Mouse (Mus musculus) right cerebral cortex, adult 2 months (tissue): ENCODE data around the gene Heatr1.

Experiments used
- DNase-seq, 2 experiments: peaks; one replicate each; pipeline ENCODE4 v3.0.0; 2021 to 2022; ENCODE audit warnings: low spot score in 2 of 2

Gene Heatr1

DNA sequence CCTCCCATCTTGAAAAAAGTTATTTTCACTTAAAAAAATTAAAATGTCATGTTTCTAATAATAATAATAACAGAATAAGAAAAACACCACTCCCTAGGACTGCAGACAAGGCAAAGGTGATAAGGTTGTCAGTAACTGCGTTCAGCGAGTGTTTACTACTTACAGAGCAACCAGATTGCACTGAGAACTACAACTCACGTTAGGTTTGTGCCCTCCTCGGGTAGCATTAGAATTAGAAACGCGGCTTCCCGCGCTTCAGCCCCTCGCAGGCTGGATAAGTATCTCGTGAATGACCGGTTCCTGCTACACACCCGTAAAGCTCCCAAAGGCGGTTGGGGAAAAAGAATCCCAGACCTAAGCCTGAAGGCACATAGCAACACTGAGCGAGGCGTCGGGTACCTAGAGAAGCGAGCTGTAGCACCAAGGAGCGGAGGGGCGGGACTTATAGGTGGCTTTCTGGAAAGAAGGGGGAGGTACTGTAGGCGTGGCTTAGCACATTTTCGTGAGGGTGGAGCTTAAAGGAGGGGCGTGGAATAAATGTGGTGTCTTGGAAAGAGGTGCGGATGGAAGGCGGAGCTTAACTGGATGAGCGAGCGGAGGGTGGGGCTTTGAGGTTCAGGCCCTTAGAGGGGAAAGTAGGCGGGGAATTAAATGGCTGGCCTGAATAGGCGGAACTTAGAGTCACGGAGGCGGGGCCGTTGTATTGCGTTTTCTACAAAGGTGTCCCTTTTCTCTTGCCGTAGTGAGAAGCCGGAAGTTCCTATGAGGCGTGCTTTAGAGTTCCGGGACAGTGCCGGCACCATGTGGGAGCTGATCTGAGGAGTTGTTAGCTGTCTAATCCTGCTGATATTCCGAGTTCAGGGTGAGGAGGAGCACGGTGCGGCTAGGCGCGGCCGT, at the start of gene Heatr1:
Heatr1 (plus strand) TSS at position 419 of the 897 bp plus-strand sequence.
- peak; percentile 95 to 96 for DNase-seq

DNA sequence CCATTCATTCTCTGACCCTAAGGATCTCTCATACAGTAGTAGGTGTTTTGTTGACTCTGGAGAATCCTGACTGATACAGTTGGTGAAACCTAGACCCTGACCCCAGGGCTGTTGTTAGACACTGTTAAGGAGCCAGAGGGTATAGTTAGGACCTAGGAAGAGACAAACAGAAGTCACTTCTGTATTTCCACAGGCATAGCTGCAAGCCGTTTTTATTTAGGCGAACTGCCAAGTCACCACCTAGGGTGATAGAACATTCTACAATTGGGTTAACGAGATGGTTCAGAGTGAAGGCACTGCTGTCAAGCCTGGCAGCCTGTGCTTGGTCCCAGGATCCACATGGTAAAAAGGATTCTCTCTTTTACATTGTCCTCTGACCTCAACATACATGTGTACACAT, 48.0 kb upstream of the Heatr1 start:
- no peak for DNase-seq

DNA sequence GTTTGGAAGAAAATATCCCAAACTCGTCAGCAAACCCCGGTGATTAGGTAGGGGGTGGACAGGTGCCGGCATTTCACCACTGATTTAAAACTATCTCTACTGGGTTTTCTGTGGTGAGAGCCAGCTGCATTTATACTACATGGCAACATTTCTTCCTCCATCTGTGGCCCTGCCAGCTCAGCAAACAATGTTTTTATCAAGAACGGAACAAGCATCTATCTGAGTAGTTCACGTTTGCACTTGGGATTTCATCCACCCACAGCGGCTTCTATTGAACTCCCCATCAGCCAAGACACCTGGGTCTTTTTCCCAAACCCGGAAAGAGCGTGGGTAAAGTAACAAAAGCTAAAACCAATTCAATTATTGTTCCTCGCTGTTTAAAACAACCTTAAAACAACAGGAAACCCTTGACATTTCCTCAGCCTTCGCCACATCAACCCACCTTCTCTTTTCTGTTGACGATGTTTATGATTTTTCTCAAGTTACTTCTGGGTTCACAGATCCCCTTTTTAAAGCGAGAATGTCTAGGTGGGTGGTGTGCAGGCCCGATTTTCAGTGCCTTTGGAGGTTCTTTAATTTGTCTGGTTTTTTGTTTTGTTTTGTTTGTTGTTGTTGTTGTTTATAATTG, 45.5 kb upstream of the Heatr1 start:
- no peak for DNase-seq

DNA sequence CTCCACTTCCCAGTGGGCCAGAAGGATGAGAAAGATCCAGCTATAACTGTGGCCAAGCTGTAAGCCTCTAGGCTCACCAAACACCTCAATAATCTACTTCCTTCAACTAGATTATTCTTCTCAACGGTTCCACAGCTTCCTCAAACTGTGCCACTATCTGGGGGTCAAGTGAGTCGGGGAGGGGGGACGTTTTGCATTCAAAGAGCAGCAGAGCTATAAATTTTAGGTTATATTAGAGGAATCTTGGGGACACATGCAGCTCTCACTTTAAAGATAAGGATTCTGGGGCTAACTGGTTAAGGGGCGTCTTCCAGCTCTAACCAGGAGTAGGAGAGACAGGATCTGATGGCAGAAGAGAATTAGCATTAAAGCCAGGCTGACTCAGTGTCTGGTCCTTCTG, 38.6 kb upstream of the Heatr1 start:
- DNase-seq: no peak

DNA sequence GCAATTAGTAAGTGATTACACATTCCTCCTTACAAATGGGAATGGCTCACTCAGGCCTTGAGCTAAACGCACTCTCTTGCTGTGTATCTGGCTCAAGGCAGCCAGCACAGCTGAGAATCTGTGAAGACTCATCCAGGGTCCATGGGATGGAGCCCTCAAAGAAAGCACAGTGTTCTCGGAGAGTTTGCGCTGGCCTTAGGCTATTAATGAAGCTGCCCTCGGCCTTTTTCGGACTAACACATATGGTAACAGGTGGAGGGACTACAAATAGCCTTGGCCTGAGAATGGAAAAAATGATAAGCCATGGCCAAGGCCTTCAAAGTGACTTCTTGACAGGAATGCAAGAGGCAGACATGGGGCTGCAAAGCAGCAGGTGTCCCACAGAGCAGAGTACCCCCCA, 37.3 kb upstream of the Heatr1 start:
- no peak for DNase-seq

DNA sequence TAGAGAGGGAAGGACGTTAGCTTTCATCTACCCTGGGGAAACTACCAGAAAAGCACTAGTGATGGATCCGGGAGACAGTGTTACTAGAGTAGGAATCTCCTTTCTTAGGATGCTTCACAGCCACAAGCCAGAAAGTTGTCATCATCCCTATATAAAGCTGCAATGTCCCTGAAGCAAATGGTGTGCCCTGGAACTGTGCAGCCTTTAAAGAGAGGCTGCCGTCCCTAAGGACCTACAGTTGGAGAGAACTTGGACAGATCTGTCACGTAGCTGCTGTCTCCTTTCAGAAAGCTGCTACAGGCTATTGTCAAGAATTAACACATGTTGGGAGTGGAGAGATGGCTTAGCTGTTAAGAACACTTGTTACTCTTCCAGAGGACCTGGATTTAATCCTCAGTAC, 33.3 kb upstream of the Heatr1 start:
- no peak for DNase-seq

DNA sequence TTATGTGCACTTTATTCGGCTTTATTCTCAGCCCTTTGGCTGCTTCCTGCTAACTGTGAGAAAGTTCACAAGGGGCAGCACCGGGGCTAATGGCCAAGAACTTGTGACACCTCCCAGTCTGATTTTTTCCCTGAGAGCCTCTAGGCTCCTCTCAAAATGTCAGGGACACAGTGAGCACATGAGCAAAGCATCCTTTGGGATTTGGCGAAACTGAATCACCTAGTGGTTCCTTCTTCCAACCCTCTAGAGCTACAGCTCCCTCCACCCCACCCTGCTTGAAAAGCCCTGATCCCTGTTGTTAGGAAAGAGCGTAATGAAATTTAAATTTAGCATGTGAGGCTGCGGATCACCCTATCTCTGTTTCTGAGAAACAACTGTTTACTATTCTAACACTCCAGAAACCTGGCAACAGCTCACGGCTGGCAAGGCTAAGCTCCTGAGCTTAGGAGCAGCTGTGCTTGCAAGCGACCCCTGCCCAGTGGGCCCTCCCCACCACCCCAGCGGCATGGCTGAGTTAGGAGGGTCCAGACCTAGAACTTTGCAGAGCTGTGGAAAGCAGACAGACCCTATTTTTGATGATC, 25.7 kb upstream of the Heatr1 start:
- peak; percentile 9 to 11 for DNase-seq

DNA sequence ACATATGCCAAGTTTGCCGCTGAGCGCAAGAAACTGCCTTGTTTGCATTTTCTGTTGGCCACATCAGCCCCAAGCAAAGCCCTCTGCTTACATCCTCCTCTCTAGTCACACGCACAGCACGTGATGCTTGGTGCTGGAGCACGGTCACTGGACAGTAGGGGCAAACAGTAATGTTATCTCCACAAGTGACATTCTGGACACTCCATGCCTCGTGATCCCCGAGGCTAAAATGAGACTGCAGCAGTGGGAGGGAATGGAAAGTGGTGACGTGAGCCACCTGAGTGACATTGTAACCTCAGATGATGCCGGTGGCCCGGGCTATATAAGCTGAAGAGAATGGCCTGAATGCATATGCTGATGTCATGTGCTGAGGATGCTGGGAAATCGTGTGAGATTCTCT, 24.9 kb upstream of the Heatr1 start:
- no peak for DNase-seq

DNA sequence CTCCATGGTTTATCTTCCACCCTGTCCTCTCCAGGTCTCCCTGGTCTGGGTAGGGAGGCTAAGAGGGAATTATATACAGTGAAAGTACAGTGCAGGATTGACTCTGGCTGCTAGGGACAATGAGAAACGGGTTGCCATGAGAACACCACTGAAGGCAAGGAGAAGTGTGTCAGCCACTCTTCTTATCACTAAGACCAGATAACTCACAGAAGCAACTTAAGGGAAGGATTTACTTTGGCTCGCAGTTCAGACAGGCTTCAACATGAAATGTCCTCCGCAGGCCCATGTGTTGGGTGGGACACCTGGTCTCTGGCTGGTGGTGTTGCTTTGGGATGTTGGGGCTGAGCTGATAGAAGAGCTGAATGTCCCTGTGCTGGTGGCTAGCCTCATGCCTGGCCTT, 22.1 kb upstream of the Heatr1 start:
- DNase-seq: no peak

DNA sequence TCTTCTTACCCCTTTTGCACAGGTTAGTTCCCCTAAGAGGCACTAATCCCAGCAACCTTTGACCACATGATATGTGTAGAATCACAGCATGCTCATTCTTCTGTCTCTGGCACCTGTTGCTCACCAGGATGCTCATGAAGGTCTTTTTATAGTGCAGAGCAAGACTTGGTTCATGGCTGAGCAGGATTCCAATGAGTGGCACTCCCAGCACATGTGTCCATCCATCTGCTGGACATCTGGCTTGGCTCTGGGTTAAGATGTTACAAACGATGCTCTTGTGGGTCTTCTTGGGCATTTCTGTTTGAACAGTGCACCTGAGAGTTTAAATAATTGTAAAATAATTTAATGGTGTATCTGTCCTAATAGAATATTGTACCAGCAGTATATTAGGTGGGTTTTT, 18.0 kb upstream of the Heatr1 start:
- no peak for DNase-seq

DNA sequence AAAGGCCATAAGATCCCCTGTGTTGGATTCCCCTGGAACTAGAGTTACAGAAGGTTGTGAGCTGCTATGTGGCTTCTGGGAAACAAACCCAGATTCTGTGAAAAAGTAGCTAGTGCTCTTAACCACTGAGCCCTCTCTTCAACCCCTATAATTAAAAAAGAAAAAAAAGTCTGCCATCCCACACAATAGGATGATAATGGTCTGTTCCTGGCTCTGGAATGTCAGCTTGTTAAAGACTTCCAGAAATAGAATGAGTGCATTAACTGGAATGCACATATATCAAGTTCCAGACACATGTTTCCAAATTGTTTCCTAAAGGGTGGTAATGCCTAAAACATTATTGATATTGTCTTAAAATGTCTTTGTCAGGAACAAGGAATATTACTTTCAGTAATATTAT, 10.0 kb upstream of the Heatr1 start:
- no peak for DNase-seq

DNA sequence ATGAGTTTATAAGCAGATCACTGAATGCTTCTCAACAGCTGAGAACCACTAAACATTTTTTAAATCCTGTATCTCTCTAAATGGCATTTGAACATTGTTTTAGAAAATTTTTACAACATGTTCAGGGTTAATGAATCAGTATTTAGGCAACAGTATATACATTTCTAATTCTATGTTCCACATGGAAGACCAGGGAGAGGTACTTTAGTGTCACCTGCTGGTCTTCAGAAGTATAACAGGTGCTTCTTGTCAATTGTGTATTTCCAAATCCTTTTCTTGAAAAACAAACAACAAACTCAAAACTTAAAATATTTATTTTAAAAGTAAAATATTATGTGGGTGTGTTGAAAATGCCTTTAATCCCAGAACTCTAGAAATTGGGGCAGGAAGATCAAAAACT, 8.5 kb upstream of the Heatr1 start:
- peak; percentile 21 to 51 for DNase-seq

DNA sequence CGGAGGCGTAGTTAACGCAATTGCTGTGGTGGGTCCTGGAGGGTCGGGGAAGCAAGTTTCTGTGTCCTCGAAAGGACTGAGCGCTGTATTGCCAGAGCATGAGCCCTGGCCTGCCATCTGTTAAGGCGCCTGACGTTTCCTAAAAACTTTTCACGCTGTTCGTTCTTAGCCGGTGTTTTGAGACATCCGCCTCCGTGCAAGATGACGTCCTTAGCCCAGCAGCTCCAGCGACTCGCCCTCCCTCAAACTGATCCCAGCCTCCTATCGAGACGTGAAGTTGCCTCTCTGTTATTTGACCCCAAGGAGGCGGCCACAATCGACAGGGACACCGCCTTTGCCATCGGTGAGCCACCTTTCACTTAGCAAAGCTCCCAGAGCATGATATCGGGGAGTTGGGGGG, 744 bp downstream of the Heatr1 start:
- DNase-seq: no peak

DNA sequence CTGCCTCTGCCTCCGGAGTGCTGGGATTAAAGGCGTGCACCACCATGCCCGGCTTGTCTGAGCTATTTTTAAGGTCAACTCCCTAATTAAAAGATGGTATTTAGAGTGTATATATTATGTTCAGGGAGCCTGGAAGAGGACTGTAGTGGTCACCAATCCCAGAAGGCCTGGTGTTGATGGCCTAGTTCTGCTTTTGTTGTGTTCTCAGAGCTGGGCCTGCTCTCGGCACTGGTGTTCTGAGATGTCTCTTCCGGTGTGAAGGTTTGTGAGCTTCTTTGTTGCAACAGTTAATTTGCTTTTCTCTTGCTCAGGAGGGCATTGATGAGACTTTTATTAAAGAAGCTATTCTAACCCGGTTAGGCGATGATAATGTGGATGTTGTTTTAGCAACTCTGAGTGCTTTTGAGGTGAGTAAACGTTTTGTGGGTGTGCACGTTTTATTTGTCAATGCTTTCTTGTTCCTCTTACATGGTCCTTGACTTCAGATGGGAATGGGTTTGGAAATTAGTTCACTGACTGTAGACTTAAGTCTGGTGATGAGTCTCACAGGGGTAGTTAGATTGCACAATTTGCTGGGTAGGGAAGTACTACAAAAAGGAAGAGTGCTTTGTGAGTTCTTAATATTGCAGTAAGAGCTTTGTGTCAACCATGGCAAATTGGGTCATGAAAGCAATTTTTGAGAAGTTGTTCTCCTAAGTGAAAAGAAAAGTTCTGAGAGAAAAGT, 13.7 kb downstream of the Heatr1 start:
- DNase-seq: no peak

DNA sequence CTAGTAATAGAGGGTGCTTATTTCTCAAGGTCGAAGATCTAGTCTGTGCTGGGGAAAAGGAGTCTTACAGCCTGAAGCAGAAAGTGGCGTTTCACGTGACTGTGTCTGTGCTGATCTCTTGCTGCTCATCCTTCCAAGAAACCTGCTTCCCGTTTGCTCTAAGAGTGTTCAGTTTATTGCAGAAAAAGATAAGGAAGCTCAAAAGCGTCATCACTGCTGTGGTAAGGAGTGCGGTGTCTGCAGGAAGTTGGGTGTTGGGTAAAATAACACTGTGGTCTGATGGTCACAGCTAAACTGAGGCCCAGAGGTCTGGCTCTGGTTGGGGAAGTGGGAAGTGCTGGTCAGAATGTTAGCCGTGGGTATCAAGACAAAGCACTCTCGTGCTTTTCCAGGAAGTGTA, 17.2 kb downstream of the Heatr1 start:
- DNase-seq: no peak

DNA sequence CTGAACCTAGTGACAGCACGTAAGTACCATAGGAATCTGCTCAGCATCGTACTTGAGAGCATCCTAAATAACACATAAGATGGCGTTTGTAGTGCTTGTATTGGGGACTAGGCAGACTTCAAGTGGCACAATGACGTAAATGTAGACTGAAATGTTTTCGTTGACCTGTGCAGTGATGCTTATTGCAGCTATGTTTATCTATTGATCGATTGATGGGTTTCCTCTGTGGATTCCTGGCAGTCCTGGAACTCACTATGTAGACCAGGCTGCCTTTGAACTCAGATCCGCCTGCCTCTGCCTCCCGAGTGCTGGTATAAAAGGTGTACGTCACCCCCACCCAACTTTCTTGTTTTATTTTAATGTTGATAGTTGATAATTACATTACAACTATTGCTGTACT, 25.8 kb downstream of the Heatr1 start:
- no peak for DNase-seq

DNA sequence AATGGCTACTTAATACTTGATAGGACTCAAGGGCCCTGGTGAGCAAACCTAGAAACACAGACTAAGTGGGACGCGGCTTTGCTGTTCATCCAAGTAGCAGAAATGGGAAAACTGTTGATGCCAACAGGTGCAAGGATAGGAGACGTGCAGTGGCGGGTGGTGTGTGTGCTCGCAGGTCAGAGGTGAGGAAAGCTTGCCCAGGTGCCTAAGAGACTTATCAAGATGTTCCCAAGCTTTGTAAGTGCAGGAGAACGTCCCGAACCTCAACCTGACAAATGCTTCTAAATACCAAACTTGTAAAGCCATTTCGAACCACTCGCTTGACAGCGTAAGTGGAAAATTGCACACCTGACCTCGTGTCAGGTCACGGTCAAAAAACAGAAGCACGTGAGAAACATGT, 33.7 kb downstream of the Heatr1 start:
- DNase-seq: no peak

DNA sequence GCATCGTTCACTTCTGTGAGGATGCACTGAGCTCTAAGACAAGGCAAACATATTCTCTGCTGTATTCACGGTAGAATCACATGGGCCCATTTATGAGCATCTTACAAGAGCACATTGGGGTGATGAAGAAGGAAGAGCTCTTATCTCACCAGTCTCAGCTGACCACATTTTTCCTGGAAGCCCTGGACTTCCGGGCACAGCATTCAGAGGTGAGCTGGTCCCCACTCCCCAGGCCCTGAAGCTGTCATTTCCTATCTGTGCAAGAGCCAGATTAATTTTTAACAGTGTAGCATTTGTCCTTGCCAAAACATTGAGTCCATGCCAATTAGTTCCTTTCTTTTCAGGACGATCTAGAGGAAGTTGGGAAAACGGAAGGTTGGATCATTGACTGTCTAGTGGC, 39.0 kb downstream of the Heatr1 start:
- DNase-seq: no peak

DNA sequence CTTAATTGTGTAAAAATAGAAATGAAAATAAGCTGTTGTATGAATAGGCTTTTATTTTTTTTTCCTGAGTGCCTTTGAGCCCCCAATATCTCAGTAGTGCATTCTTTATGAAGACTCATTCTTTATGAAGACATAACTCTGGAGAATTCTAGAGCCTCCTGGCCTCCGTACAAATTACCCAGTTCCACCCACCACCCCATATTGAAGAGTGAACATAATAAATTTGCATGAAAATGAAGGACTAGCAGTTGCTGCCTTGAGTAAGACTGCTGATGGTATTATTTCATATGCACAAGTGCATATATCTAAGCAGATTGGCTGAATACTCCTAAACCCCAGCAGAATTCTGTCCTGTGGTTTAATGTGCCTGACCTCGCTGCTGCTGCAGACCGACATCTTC, 44.8 kb downstream of the Heatr1 start:
- no peak for DNase-seq

DNA sequence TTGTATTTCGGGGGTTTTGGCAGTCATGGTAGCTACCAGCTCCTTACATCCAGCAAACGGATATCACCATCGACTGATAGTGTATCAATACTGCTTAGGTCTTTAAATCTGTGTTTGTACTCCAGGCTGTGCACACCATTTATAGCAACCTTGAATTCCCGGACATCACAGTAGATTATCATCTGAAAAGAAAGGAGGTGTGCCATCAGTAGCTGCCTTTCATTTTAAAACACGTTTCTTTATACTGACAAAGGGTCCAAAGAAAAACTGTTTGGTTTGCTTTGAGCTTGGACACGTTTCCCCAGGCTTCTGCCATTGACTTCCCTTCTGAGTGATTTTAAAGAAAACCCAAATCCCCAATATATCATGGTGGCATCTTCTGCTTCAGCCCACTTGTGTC, 46.0 kb downstream of the Heatr1 start:
- no peak for DNase-seq

DNA sequence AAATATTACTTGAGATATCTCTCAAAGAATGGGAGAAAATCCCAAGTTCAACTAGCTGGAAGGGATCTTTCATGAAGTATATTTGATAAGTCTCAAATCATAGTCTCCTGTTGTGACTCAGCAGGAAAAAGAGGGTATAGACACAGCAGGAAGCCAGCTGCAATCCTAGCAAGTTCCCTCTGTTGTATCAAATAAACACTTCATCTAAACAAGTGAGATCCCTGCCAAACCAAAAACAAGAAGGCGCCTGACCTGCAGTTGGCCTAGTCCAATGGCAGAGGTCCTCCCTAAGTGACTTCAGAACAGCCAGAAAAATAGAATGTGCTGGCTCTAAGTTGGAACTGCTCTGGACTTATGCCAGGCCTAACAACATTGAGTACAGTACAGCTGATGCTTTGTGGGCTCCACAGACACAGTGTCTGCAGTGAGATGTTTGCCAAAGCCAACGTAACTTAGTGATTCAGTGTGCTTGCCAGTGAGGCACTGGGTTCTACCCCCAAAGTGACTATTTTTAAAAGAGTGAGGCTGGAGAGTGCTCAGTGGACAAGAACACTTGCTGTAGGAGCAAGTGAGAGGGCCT, 47.3 kb downstream of the Heatr1 start:
- peak; percentile 41 to 47 for DNase-seq

DNA sequence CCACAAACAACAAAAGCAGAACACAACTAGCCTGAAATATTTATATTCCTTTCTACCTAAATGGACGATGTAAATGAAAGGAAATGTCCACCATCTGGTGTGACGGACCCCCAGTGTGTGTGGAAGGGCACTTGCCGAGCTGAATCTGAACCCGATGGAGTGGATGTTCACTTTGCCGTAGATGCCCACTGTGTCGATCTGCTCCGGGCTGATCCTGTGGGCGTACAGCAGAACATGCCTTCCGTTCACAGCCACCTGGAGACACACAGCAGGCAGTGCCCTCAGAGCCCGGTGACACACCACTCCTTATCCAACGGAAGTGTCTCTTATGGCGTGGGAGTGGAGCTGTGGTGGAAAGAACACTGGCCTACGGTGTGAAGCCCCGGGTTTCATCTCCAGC, 58.3 kb downstream of the Heatr1 start:
- DNase-seq: no peak
